Mouse (Mus musculus): Measurements from ENCODE around the gene Aldh3a1. TPM values are rescaled to one million over a fixed set of nuclear protein-coding genes. Genes with fewer than 3 reads are reported as not detected.
A peak's percentile ranks its signal among the peaks of the same experiment; 100 is the strongest.
"Not testable (repeated sequence)": the region's sequence is repeated elsewhere in the genome, so short reads cannot be mapped to it uniquely, and the experiment has no call there.

The Aldh3a1 gene
- polyA plus RNA-seq, 1 experiment from 2014 or later: 0.45 TPM

GRCm38 (mm10) chr11:61164881-61165280, 42.5 kb upstream of the Aldh3a1 start:
- no peak overlapping the region for H3K27ac ChIP-seq (replicated peaks in 1 of 2; ENCODE audit: control insufficient read depth in 1 of 2, insufficient read depth in 1 of 2, low read depth in 2 of 2, low read length in 2 of 2)
- peaks cover 85% of the 10 kb centered on the region for H3K36me3 ChIP-seq (ENCODE audit: control insufficient read depth, insufficient read depth, low read length)
- ATAC-seq (ENCODE audit: insufficient number of reproducible peaks, insufficient read depth, low FRiP score, low read depth): no peak

GRCm38 (mm10) chr11:61170184-61170583, 37.2 kb upstream of the Aldh3a1 start:
- Histone ChIP-seq H3K4me1 (ENCODE audit: control insufficient read depth in 2 of 2, insufficient read depth in 2 of 2, low read length in 2 of 2) (peaks cover 0 to 26% of the 10 kb centered on the region in 2 experiments), H3K27ac (replicated peaks in 1 of 2; ENCODE audit: control insufficient read depth in 1 of 2, insufficient read depth in 1 of 2, low read depth in 2 of 2, low read length in 2 of 2) (no peak overlapping the region)

More at GRCm38 (mm10) chr11:61164881-61165280, 42.5 kb upstream of the Aldh3a1 start:
- Histone ChIP-seq H3K4me2 (ENCODE audit: low read length) (no peak overlapping the region), H3K27me3 (ENCODE audit: control insufficient read depth, insufficient read depth, low read length) (no peaks in the 10 kb centered on the region), H3K4me1 (ENCODE audit: control insufficient read depth in 2 of 2, insufficient read depth in 2 of 2, low read length in 2 of 2) (peaks cover 0 to 5% of the 10 kb centered on the region in 2 experiments; a peak in 2 of 4 replicates), H3K9me3 (ENCODE audit: control insufficient read depth, low read length) (no peaks in the 10 kb centered on the region), H3K4me3 (ENCODE audit: control insufficient read depth in 1 of 2, insufficient read depth in 1 of 2, low read depth in 1 of 2, low read length in 2 of 2) (no peak overlapping the region), H3K9ac (ENCODE audit: low read length) (no peak overlapping the region)
- WGBS: 83% methylated on average over 10 of the region's 10 CpGs

GRCm38 (mm10) chr11:61173477-61173876, 33.9 kb upstream of the Aldh3a1 start:
- Histone ChIP-seq H3K4me1 (ENCODE audit: control insufficient read depth in 2 of 2, insufficient read depth in 2 of 2, low read length in 2 of 2) (peaks cover 0 to 26% of the 10 kb centered on the region in 2 experiments), H3K4me3 (ENCODE audit: control insufficient read depth in 1 of 2, insufficient read depth in 1 of 2, low read depth in 1 of 2, low read length in 2 of 2) (peak overlapping the region; percentile 93 to 99), H3K4me2 (ENCODE audit: low read length) (peak overlapping the region; percentile 86), H3K9ac (ENCODE audit: low read length) (peak overlapping the region; percentile 98)
- not testable (repeated sequence) for H3K36me3 ChIP-seq (ENCODE audit: control insufficient read depth, insufficient read depth, low read length); H3K27me3 ChIP-seq (ENCODE audit: control insufficient read depth, insufficient read depth, low read length); H3K9me3 ChIP-seq (ENCODE audit: control insufficient read depth, low read length); ATAC-seq (ENCODE audit: insufficient number of reproducible peaks, insufficient read depth, low FRiP score, low read depth); H3K27ac ChIP-seq (replicated peaks in 1 of 2; ENCODE audit: control insufficient read depth in 1 of 2, insufficient read depth in 1 of 2, low read depth in 2 of 2, low read length in 2 of 2)
- 36% methylated on average over 15 of the region's 15 CpGs for WGBS

More at GRCm38 (mm10) chr11:61170184-61170583, 37.2 kb upstream of the Aldh3a1 start:
- WGBS: 86% methylated on average over 5 of the region's 5 CpGs
- Histone ChIP-seq H3K4me2 (ENCODE audit: low read length) (no peak overlapping the region), H3K9me3 (ENCODE audit: control insufficient read depth, low read length) (no peaks in the 10 kb centered on the region), H3K4me3 (ENCODE audit: control insufficient read depth in 1 of 2, insufficient read depth in 1 of 2, low read depth in 1 of 2, low read length in 2 of 2) (no peak overlapping the region), H3K27me3 (ENCODE audit: control insufficient read depth, insufficient read depth, low read length) (no peaks in the 10 kb centered on the region), H3K9ac (ENCODE audit: low read length) (no peak overlapping the region), H3K36me3 (ENCODE audit: control insufficient read depth, insufficient read depth, low read length) (peaks cover 39% of the 10 kb centered on the region)
- no peak for ATAC-seq (ENCODE audit: insufficient number of reproducible peaks, insufficient read depth, low FRiP score, low read depth)

- Histone ChIP-seq H3K4me3 (ENCODE audit: control insufficient read depth in 1 of 2, insufficient read depth in 1 of 2, low read depth in 1 of 2, low read length in 2 of 2) (peak overlapping the region; percentile 93 to 99), H3K27ac (replicated peaks in 1 of 2; ENCODE audit: control insufficient read depth in 1 of 2, insufficient read depth in 1 of 2, low read depth in 2 of 2, low read length in 2 of 2) (peak overlapping the region; percentile 94 to 98), H3K9me3 (ENCODE audit: control insufficient read depth, low read length) (no peaks in the 10 kb centered on the region), H3K4me1 (ENCODE audit: control insufficient read depth in 2 of 2, insufficient read depth in 2 of 2, low read length in 2 of 2) (peaks cover 0 to 22% of the 10 kb centered on the region in 2 experiments), H3K27me3 (ENCODE audit: control insufficient read depth, insufficient read depth, low read length) (no peaks in the 10 kb centered on the region), H3K36me3 (ENCODE audit: control insufficient read depth, insufficient read depth, low read length) (0 out of 2 replicates have a peak, but pooled peaks cover 7% of the 10 kb centered on the region), H3K4me2 (ENCODE audit: low read length) (peak overlapping the region; percentile 86), H3K9ac (ENCODE audit: low read length) (peak overlapping the region; percentile 98)
- peak; percentile 24 for ATAC-seq (ENCODE audit: insufficient number of reproducible peaks, insufficient read depth, low FRiP score, low read depth)
- under 1% methylated on average over 28 of the region's 28 CpGs for WGBS
Observed at GRCm38 (mm10) chr11:61174291-61174820, 33.0 kb upstream of the Aldh3a1 start.

- Histone ChIP-seq H3K4me1 (ENCODE audit: control insufficient read depth in 2 of 2, insufficient read depth in 2 of 2, low read length in 2 of 2) (peaks cover 0 to 21% of the 10 kb centered on the region in 2 experiments; a peak in 3 of 4 replicates), H3K9ac (ENCODE audit: low read length) (peak within 1 kb of the TSS; percentile 98), H3K9me3 (ENCODE audit: control insufficient read depth, low read length) (no peaks in the 10 kb centered on the region), H3K27me3 (ENCODE audit: control insufficient read depth, insufficient read depth, low read length) (no peaks in the 10 kb centered on the region), H3K27ac (replicated peaks in 1 of 2; ENCODE audit: control insufficient read depth in 1 of 2, insufficient read depth in 1 of 2, low read depth in 2 of 2, low read length in 2 of 2) (peak within 1 kb of the TSS; percentile 94 to 98), H3K4me3 (ENCODE audit: control insufficient read depth in 1 of 2, insufficient read depth in 1 of 2, low read depth in 1 of 2, low read length in 2 of 2) (peak within 1 kb of the TSS; percentile 93 to 99), H3K36me3 (ENCODE audit: control insufficient read depth, insufficient read depth, low read length) (0 out of 2 replicates have a peak, but pooled peaks cover 7% of the 10 kb centered on the region), H3K4me2 (ENCODE audit: low read length) (peak within 1 kb of the TSS; percentile 86)
- 1% methylated on average over 69 of the region's 69 CpGs for WGBS
- peak; percentile 98 for ATAC-seq (ENCODE audit: insufficient number of reproducible peaks, insufficient read depth, low FRiP score, low read depth)
Observed at GRCm38 (mm10) chr11:61174821-61175658, 32.3 kb upstream of the Aldh3a1 start, which contains the start of gene Usp22. Usp22 (minus strand) TSS chr11:61175055.

GRCm38 (mm10) chr11:61175778-61176177, 31.6 kb upstream of the Aldh3a1 start:
- Histone ChIP-seq H3K9me3 (ENCODE audit: control insufficient read depth, low read length) (no peaks in the 10 kb centered on the region), H3K4me2 (ENCODE audit: low read length) (peak overlapping the region; percentile 61), H3K4me1 (ENCODE audit: control insufficient read depth in 2 of 2, insufficient read depth in 2 of 2, low read length in 2 of 2) (peaks cover 0 to 16% of the 10 kb centered on the region in 2 experiments; a peak in 3 of 4 replicates), H3K36me3 (ENCODE audit: control insufficient read depth, insufficient read depth, low read length) (0 out of 2 replicates have a peak, but pooled peaks cover 7% of the 10 kb centered on the region), H3K4me3 (ENCODE audit: control insufficient read depth in 1 of 2, insufficient read depth in 1 of 2, low read depth in 1 of 2, low read length in 2 of 2) (peak overlapping the region in 1 of 2 experiments; percentile 99; a peak in 2 of 4 replicates), H3K27me3 (ENCODE audit: control insufficient read depth, insufficient read depth, low read length) (no peaks in the 10 kb centered on the region), H3K9ac (ENCODE audit: low read length) (no peak overlapping the region), H3K27ac (replicated peaks in 1 of 2; ENCODE audit: control insufficient read depth in 1 of 2, insufficient read depth in 1 of 2, low read depth in 2 of 2, low read length in 2 of 2) (no peak overlapping the region)
- no peak for ATAC-seq (ENCODE audit: insufficient number of reproducible peaks, insufficient read depth, low FRiP score, low read depth)
- 71% methylated on average over 5 of the region's 5 CpGs for WGBS

GRCm38 (mm10) chr11:61176321-61176720, 31.0 kb upstream of the Aldh3a1 start:
- Histone ChIP-seq H3K4me2 (ENCODE audit: low read length) (no peak overlapping the region), H3K4me1 (ENCODE audit: control insufficient read depth in 2 of 2, insufficient read depth in 2 of 2, low read length in 2 of 2) (peaks cover 0 to 16% of the 10 kb centered on the region in 2 experiments; a peak in 3 of 4 replicates), H3K9ac (ENCODE audit: low read length) (no peak overlapping the region), H3K36me3 (ENCODE audit: control insufficient read depth, insufficient read depth, low read length) (0 out of 2 replicates have a peak, but pooled peaks cover 4% of the 10 kb centered on the region), H3K27me3 (ENCODE audit: control insufficient read depth, insufficient read depth, low read length) (no peaks in the 10 kb centered on the region), H3K4me3 (ENCODE audit: control insufficient read depth in 1 of 2, insufficient read depth in 1 of 2, low read depth in 1 of 2, low read length in 2 of 2) (no peak overlapping the region), H3K27ac (replicated peaks in 1 of 2; ENCODE audit: control insufficient read depth in 1 of 2, insufficient read depth in 1 of 2, low read depth in 2 of 2, low read length in 2 of 2) (no peak overlapping the region), H3K9me3 (ENCODE audit: control insufficient read depth, low read length) (no peaks in the 10 kb centered on the region)
- WGBS: 90% methylated on average over 1 of the region's 1 CpGs
- ATAC-seq (ENCODE audit: insufficient number of reproducible peaks, insufficient read depth, low FRiP score, low read depth): no peak
